In the genomic region with DNA sequence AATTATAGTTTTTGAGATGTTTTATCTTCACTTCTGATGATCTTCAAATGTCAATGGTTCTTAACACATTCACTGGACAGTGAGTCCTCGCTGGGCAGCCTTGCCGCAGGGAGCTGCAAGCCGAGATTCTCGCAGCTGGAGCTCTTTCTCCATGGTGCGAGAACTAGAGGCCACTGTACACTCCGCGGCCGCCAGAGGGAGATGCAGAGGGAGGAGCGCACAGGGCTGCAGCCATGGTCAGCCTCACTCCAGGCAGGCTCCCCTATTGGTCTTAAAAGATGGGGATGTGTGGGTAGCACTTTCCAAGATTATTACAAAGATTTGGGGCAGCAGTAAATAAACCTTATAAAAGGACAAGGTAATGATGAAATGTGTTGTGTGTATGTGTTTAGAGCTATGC, we compare ENCODE assay signal across 12 mouse cellular contexts. TPM values are rescaled to one million over a fixed set of nuclear protein-coding genes. Genes with fewer than 3 reads are reported as not detected.
DNase-seq lines count a peak whose midpoint lies in the region; ATAC-seq and TF ChIP-seq lines count a peak whose summit lies in the region.
"Had no signal": no experiment of that assay in that cellular context is flagged by ENCODE, and none has a peak within 500 bp of the region (broad histone marks: within the 10 kb centered on the region; RNA-seq: fewer than 3 reads in every experiment).

No protein-coding gene starts in this region.

- H3K36me3 ChIP-seq in heart, embryonic 11.5 days (ENCODE audit: control insufficient read depth, insufficient read depth, low read length) = no peaks in the 10 kb centered on the region
- H3K36me3 ChIP-seq in heart, embryonic 12.5 days = no peaks in the 10 kb centered on the region
- no peaks in the 10 kb centered on the region for H3K36me3 ChIP-seq in midbrain, embryonic 11.5 days (ENCODE audit: control insufficient read depth, insufficient read depth, low read length)
- no peaks in the 10 kb centered on the region for H3K36me3 ChIP-seq in midbrain, embryonic 16.5 days (ENCODE audit: control insufficient read depth, insufficient read depth, low read length)
- H3K36me3 ChIP-seq in liver, embryonic 14.5 days (replicated peaks; ENCODE audit: control insufficient read depth, insufficient read depth, low read depth) = no peaks in the 10 kb centered on the region
- H3K36me3 ChIP-seq: embryonic facial prominence, embryonic 13.5 days; stomach, embryonic 15.5 days had no signal

- no peak overlapping the region for H3K27ac ChIP-seq in heart, embryonic 11.5 days (ENCODE audit: low read depth, low read length)
- no peak overlapping the region for H3K27ac ChIP-seq in heart, embryonic 12.5 days (ENCODE audit: poor library complexity, severe bottlenecking)
- no peak overlapping the region for H3K27ac ChIP-seq in midbrain, embryonic 11.5 days (ENCODE audit: low read depth, low read length)
- no peak overlapping the region for H3K27ac ChIP-seq in midbrain, embryonic 16.5 days (ENCODE audit: low read length)
- no peak overlapping the region for H3K27ac ChIP-seq in liver, embryonic 14.5 days
- H3K27ac ChIP-seq: embryonic facial prominence, embryonic 13.5 days; stomach, embryonic 15.5 days had no signal

- H3K4me1 ChIP-seq in heart, embryonic 11.5 days (ENCODE audit: control insufficient read depth, insufficient read depth, low read length) = no peaks in the 10 kb centered on the region
- H3K4me1 ChIP-seq in heart, embryonic 12.5 days (replicated peaks) = no peaks in the 10 kb centered on the region
- H3K4me1 ChIP-seq in midbrain, embryonic 11.5 days (ENCODE audit: control insufficient read depth, insufficient read depth, low read length) = no peaks in the 10 kb centered on the region
- no peaks in the 10 kb centered on the region for H3K4me1 ChIP-seq in midbrain, embryonic 16.5 days (ENCODE audit: control insufficient read depth, insufficient read depth, low read length)
- H3K4me1 ChIP-seq in liver, embryonic 14.5 days (replicated peaks; ENCODE audit: control insufficient read depth in 2 of 2, insufficient read depth in 2 of 2, low read length in 1 of 2) = no peaks in the 10 kb centered on the region
- H3K4me1 ChIP-seq: embryonic facial prominence, embryonic 13.5 days; stomach, embryonic 15.5 days had no signal

- TF ChIP-seq EP300 in liver, embryonic 14.5 days (IDR thresholded peaks at IDR 0.05; ENCODE audit: low read depth) = no peak

- H3K9me3 ChIP-seq in heart, embryonic 11.5 days (replicated peaks; ENCODE audit: control insufficient read depth, low read length) = no peaks in the 10 kb centered on the region
- H3K9me3 ChIP-seq in heart, embryonic 12.5 days (replicated peaks) = no peaks in the 10 kb centered on the region
- H3K9me3 ChIP-seq in midbrain, embryonic 11.5 days (ENCODE audit: control insufficient read depth, low read length) = no peaks in the 10 kb centered on the region
- H3K9me3 ChIP-seq in midbrain, embryonic 16.5 days (replicated peaks; ENCODE audit: control insufficient read depth, low read length, poor library complexity, severe bottlenecking) = no peaks in the 10 kb centered on the region
- no peaks in the 10 kb centered on the region for H3K9me3 ChIP-seq in liver, embryonic 14.5 days (ENCODE audit: control insufficient read depth, low read length)
- H3K9me3 ChIP-seq: embryonic facial prominence, embryonic 13.5 days; stomach, embryonic 15.5 days had no signal

- H3K4me2 ChIP-seq in heart, embryonic 11.5 days = no peak overlapping the region
- no peak overlapping the region for H3K4me2 ChIP-seq in heart, embryonic 12.5 days
- no peak overlapping the region for H3K4me2 ChIP-seq in midbrain, embryonic 11.5 days
- no peak overlapping the region for H3K4me2 ChIP-seq in midbrain, embryonic 16.5 days (ENCODE audit: low read length)
- no peak overlapping the region for H3K4me2 ChIP-seq in liver, embryonic 14.5 days (ENCODE audit: low read depth)
- H3K4me2 ChIP-seq: embryonic facial prominence, embryonic 13.5 days; stomach, embryonic 15.5 days had no signal

- WGBS in heart, embryonic 11.5 days (ENCODE audit: insufficient replicate concordance) = 18% methylated on average over 9 of the region's 9 CpGs
- WGBS in heart, embryonic 12.5 days = 14% methylated on average over 9 of the region's 9 CpGs
- 9% methylated on average over 9 of the region's 9 CpGs for WGBS in midbrain, embryonic 11.5 days
- 21% methylated on average over 9 of the region's 9 CpGs for WGBS in midbrain, embryonic 16.5 days
- WGBS in liver, embryonic 14.5 days (ENCODE audit: insufficient replicate concordance) = 23% methylated on average over 9 of the region's 9 CpGs

- H3K27me3 ChIP-seq in heart, embryonic 11.5 days (ENCODE audit: control insufficient read depth, insufficient read depth, low read length) = no peaks in the 10 kb centered on the region
- no peaks in the 10 kb centered on the region for H3K27me3 ChIP-seq in heart, embryonic 12.5 days (replicated peaks)
- H3K27me3 ChIP-seq in midbrain, embryonic 11.5 days (ENCODE audit: control insufficient read depth, insufficient read depth, low read length) = no peaks in the 10 kb centered on the region
- no peaks in the 10 kb centered on the region for H3K27me3 ChIP-seq in midbrain, embryonic 16.5 days (ENCODE audit: control insufficient read depth, insufficient read depth, low read depth, low read length)
- no peaks in the 10 kb centered on the region for H3K27me3 ChIP-seq in liver, embryonic 14.5 days (ENCODE audit: control insufficient read depth, insufficient read depth, low read length)
- H3K27me3 ChIP-seq: embryonic facial prominence, embryonic 13.5 days; stomach, embryonic 15.5 days had no signal

- no peak overlapping the region for H3K9ac ChIP-seq in heart, embryonic 11.5 days (ENCODE audit: low read depth, low read length)
- H3K9ac ChIP-seq in heart, embryonic 12.5 days = no peak overlapping the region
- no peak overlapping the region for H3K9ac ChIP-seq in midbrain, embryonic 11.5 days (ENCODE audit: low read length)
- H3K9ac ChIP-seq in midbrain, embryonic 16.5 days (ENCODE audit: low read depth, low read length) = no peak overlapping the region
- no peak overlapping the region for H3K9ac ChIP-seq in liver, embryonic 14.5 days (replicated peaks)
- H3K9ac ChIP-seq: embryonic facial prominence, embryonic 13.5 days; stomach, embryonic 15.5 days had no signal

- peak; percentile 33 for TF ChIP-seq CTCF in liver, embryonic 14.5 days (IDR thresholded peaks at IDR 0.05; ENCODE audit: low read depth)

- DNase-seq in midbrain, embryonic 11.5 days (ENCODE audit: low spot score, missing footprints) = no peak
- DNase-seq in brain, adult 2 months (ENCODE audit: low read depth, low spot score) = peak; percentile 0
- no peak for DNase-seq in liver, embryonic 14.5 days (ENCODE audit: low read depth in 3 of 3, low spot score in 3 of 3)
- DNase-seq in c-Kit-positive CD71-positive TER-119-positive erythroid progenitor cells, embryonic 14.5 days (ENCODE audit: low spot score) = no peak
- DNase-seq in thymus, postnatal 10 days (ENCODE audit: low spot score in 2 of 2) = no peak
- DNase-seq: gastrocnemius, postnatal 14 days; left cerebral cortex, postnatal 4 days had no signal

- ATAC-seq in heart, embryonic 11.5 days (replicated peaks; ENCODE audit: insufficient number of reproducible peaks, low FRiP score, low TSS enrichment) = peak; percentile 46; the same call in 1 of the 2 replicates
- ATAC-seq in heart, embryonic 12.5 days (ENCODE audit: insufficient number of reproducible peaks, low FRiP score) = no peak
- ATAC-seq in midbrain, embryonic 11.5 days (ENCODE audit: low FRiP score) = 0 out of 2 replicates have a peak, but pooled peaks have one; percentile 27
- no peak for ATAC-seq in midbrain, embryonic 16.5 days
- no peak for ATAC-seq in liver, embryonic 14.5 days (ENCODE audit: insufficient read depth)

- no peak overlapping the region for H3K4me3 ChIP-seq in heart, embryonic 11.5 days (ENCODE audit: low read depth, low read length)
- H3K4me3 ChIP-seq in heart, embryonic 12.5 days = no peak overlapping the region
- no peak overlapping the region for H3K4me3 ChIP-seq in midbrain, embryonic 11.5 days (ENCODE audit: low read depth, low read length)
- H3K4me3 ChIP-seq in midbrain, embryonic 16.5 days (ENCODE audit: low read depth, low read length) = no peak overlapping the region
- no peak overlapping the region for H3K4me3 ChIP-seq in liver, embryonic 14.5 days (ENCODE audit: insufficient read depth in 1 of 2, low read depth in 2 of 2, low read length in 2 of 2)
- H3K4me3 ChIP-seq: embryonic facial prominence, embryonic 13.5 days; stomach, embryonic 15.5 days had no signal

RNA-seq across cellular contexts. Expression of gene Psg25, which starts 20.6 kb away (rescaled TPM):
- 0.10 and 0.11 TPM in 2 replicates for polyA plus RNA-seq in heart, embryonic 11.5 days (2014; fragmentation: Nextera tagmentation; extraction: Ambion mirVana)
- polyA plus RNA-seq in heart, embryonic 12.5 days (2016; fragmentation: Nextera tagmentation; extraction: Ambion mirVana) = not detected in 2 replicates
- not detected in 2 replicates for polyA plus RNA-seq in midbrain, embryonic 11.5 days (2014; fragmentation: Nextera tagmentation; extraction: Ambion mirVana)
- not detected in 2 replicates for polyA plus RNA-seq in midbrain, embryonic 16.5 days (2015; fragmentation: Nextera tagmentation; extraction: Ambion mirVana)
- not detected in 2 replicates for polyA plus RNA-seq in liver, embryonic 14.5 days (2012; rRNA removed)
- not detected in 2 replicates for polyA plus RNA-seq in liver, embryonic 14.5 days (2014; fragmentation: Nextera tagmentation; extraction: Ambion mirVana)
- polyA plus RNA-seq: embryonic facial prominence, embryonic 13.5 days had no signal

RNA-seq across cellular contexts. Expression of gene Psg26, which starts 27.5 kb away (rescaled TPM):
- polyA plus RNA-seq in heart, embryonic 11.5 days (2014; fragmentation: Nextera tagmentation; extraction: Ambion mirVana) = not detected in 2 replicates
- not detected in 2 replicates for polyA plus RNA-seq in heart, embryonic 12.5 days (2016; fragmentation: Nextera tagmentation; extraction: Ambion mirVana)
- polyA plus RNA-seq in midbrain, embryonic 11.5 days (2014; fragmentation: Nextera tagmentation; extraction: Ambion mirVana) = not detected in 2 replicates
- polyA plus RNA-seq in midbrain, embryonic 16.5 days (2015; fragmentation: Nextera tagmentation; extraction: Ambion mirVana) = not detected in 2 replicates
- polyA plus RNA-seq in liver, embryonic 14.5 days (2012; rRNA removed) = not detected in 2 replicates
- not detected in 2 replicates for polyA plus RNA-seq in liver, embryonic 14.5 days (2014; fragmentation: Nextera tagmentation; extraction: Ambion mirVana)
- polyA plus RNA-seq: embryonic facial prominence, embryonic 13.5 days; stomach, embryonic 15.5 days had no signal

RNA-seq across cellular contexts. Expression of gene Psg27, which starts 55.6 kb away (rescaled TPM):
- not detected in 2 replicates for polyA plus RNA-seq in heart, embryonic 11.5 days (2014; fragmentation: Nextera tagmentation; extraction: Ambion mirVana)
- polyA plus RNA-seq in heart, embryonic 12.5 days (2016; fragmentation: Nextera tagmentation; extraction: Ambion mirVana) = not detected in 2 replicates
- polyA plus RNA-seq in midbrain, embryonic 11.5 days (2014; fragmentation: Nextera tagmentation; extraction: Ambion mirVana) = not detected in 2 replicates
- not detected in 2 replicates for polyA plus RNA-seq in midbrain, embryonic 16.5 days (2015; fragmentation: Nextera tagmentation; extraction: Ambion mirVana)
- not detected in 2 replicates for polyA plus RNA-seq in liver, embryonic 14.5 days (2012; rRNA removed)
- not detected in 2 replicates for polyA plus RNA-seq in liver, embryonic 14.5 days (2014; fragmentation: Nextera tagmentation; extraction: Ambion mirVana)
- polyA plus RNA-seq: embryonic facial prominence, embryonic 13.5 days; stomach, embryonic 15.5 days had no signal

Comparison
In these comparisons a context has a peak if more than half of its experiments do, and no peak if none do; other contexts are left out.
1. ATAC-seq: peak in heart, embryonic 11.5 days (single experiment) and midbrain, embryonic 11.5 days (single experiment); none in heart, embryonic 12.5 days (single experiment), midbrain, embryonic 16.5 days (single experiment) and liver, embryonic 14.5 days (single experiment).